In the genomic region with DNA sequence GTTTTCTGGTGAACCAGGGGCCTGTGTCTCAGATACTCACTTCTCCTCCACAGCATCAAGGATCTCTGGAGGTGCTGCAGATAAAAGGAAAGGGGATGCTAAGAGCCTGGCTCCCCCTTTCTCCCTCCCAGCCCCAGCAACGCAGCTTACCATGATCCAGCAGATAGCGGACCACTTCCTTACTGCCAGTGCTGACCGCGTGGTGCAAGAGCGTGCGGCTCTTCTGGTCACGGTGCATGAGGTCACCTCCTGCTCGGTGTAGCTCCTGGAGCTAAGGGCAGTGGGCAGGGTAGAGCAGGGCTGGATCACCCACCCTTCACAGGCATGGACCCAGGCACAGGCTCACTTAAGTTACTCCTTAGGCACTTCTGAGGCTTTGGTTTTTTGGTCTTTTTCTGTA, we compare ENCODE assay signal across 20 mouse cellular contexts. TPM values are rescaled to one million over a fixed set of nuclear protein-coding genes. Genes with fewer than 3 reads are reported as not detected.
DNase-seq lines count a peak whose midpoint lies in the region; ATAC-seq and TF ChIP-seq lines count a peak whose summit lies in the region.
"Had no signal": no experiment of that assay in that cellular context is flagged by ENCODE, and none has a peak within 500 bp of the region (broad histone marks: within the 10 kb centered on the region; RNA-seq: fewer than 3 reads in every experiment).

No protein-coding gene starts in this region.

- H3K4me2 ChIP-seq in kidney, embryonic 16.5 days (replicated peaks; ENCODE audit: low read depth, low read length) = no peak overlapping the region
- H3K4me2 ChIP-seq: heart, embryonic 15.5 days had no signal

- intact Hi-C loops in gastrocnemius, postnatal 14 days (cut with DNase I; ENCODE audit: low total_unique reads) = no loop called here

- DNase-seq in embryo, embryonic 10 days (ENCODE audit: low spot score) = peak; percentile 56
- no peak for DNase-seq in embryo, embryonic 9.5 days (ENCODE audit: extremely low spot score)
- no peak for DNase-seq in kidney, postnatal 14 days
- peak; percentile 41 for DNase-seq in limb, embryonic 10.5 days (ENCODE audit: low spot score)
- no peak for DNase-seq in gastrocnemius, postnatal 14 days
- DNase-seq in lung, postnatal 14 days = no peak
- DNase-seq: B cell, adult 2 months; right cerebral cortex, adult 18-20 months; thymus, adult 2 months had no signal

- peaks cover 37% of the 10 kb centered on the region for H3K36me3 ChIP-seq in kidney, embryonic 16.5 days (ENCODE audit: insufficient read depth, low read length)
- peaks cover 63% of the 10 kb centered on the region for H3K36me3 ChIP-seq in E14TG2a.4 (ENCODE audit: insufficient read depth, low read length)
- H3K36me3 ChIP-seq in limb, embryonic 10.5 days = peaks cover 77% of the 10 kb centered on the region

- 0 out of 2 replicates have a peak overlapping the region, but pooled peaks have one; percentile 14 for H3K9ac ChIP-seq in kidney, embryonic 16.5 days (replicated peaks; ENCODE audit: low read length)
- H3K9ac ChIP-seq: heart, embryonic 15.5 days; liver, embryonic 14.5 days had no signal

- H3K27ac ChIP-seq in kidney, embryonic 16.5 days (ENCODE audit: low read length) = no peak overlapping the region; the same call in 1 of the 2 replicates
- H3K27ac ChIP-seq in limb, embryonic 10.5 days = peak overlapping the region; percentile 100
- H3K27ac ChIP-seq: heart, embryonic 15.5 days; hindbrain, postnatal 0 days; liver, embryonic 14.5 days; macrophage; neural tube, embryonic 12.5 days had no signal

- no peaks in the 10 kb centered on the region for H3K27me3 ChIP-seq in kidney, embryonic 16.5 days (ENCODE audit: insufficient read depth, low read length)
- peaks cover 3% of the 10 kb centered on the region for H3K27me3 ChIP-seq in E14TG2a.4 (ENCODE audit: insufficient read depth, low read length)
- H3K27me3 ChIP-seq in limb, embryonic 10.5 days (ENCODE audit: low read depth, poor library complexity, severe bottlenecking) = no peaks in the 10 kb centered on the region
- H3K27me3 ChIP-seq: neural tube, embryonic 12.5 days had no signal

- WGBS in kidney, embryonic 16.5 days = 27% methylated on average over 8 of the region's 8 CpGs
- 49% methylated on average over 8 of the region's 8 CpGs for WGBS in limb, embryonic 10.5 days

- no peaks in the 10 kb centered on the region for H3K9me3 ChIP-seq in kidney, embryonic 16.5 days (ENCODE audit: low read length)
- H3K9me3 ChIP-seq in E14TG2a.4 (ENCODE audit: low read length) = no peaks in the 10 kb centered on the region
- H3K9me3 ChIP-seq in limb, embryonic 10.5 days (replicated peaks) = no peaks in the 10 kb centered on the region
- H3K9me3 ChIP-seq: heart, embryonic 15.5 days; neural tube, embryonic 12.5 days had no signal

- TF ChIP-seq CTCF in E14TG2a.4 (conservative IDR thresholded peaks at IDR 0.05; ENCODE audit: low read length) = no peak

- ATAC-seq in kidney, embryonic 16.5 days (ENCODE audit: low FRiP score, low TSS enrichment) = no peak
- ATAC-seq: hindbrain, postnatal 0 days had no signal

- H3K4me1 ChIP-seq in kidney, embryonic 16.5 days (ENCODE audit: insufficient read depth, low read length) = peaks cover 40% of the 10 kb centered on the region
- H3K4me1 ChIP-seq in E14TG2a.4 (replicated peaks; ENCODE audit: low read depth, low read length) = peaks cover 88% of the 10 kb centered on the region
- peaks cover 58% of the 10 kb centered on the region for H3K4me1 ChIP-seq in limb, embryonic 10.5 days

- no peak overlapping the region for H3K4me3 ChIP-seq in kidney, embryonic 16.5 days (ENCODE audit: low read length)
- H3K4me3 ChIP-seq in E14TG2a.4 (replicated peaks; ENCODE audit: low read length) = peak overlapping the region; percentile 76
- H3K4me3 ChIP-seq in limb, embryonic 10.5 days = peak overlapping the region; percentile 88
- H3K4me3 ChIP-seq: heart, embryonic 15.5 days; neural tube, embryonic 12.5 days had no signal

RNA-seq across cellular contexts. Expression of a gene that starts 1.9 kb away (rescaled TPM):
- 1,159 and 1,184 TPM in 2 replicates for polyA plus RNA-seq in kidney, embryonic 16.5 days (2015; fragmentation: Nextera tagmentation; extraction: Ambion mirVana)
- polyA plus RNA-seq in limb, embryonic 10.5 days (2016; fragmentation: Nextera tagmentation; extraction: Ambion mirVana) = 2,617 and 2,689 TPM in 2 replicates
- total RNA-seq in gastrocnemius, postnatal 14 days (2021) = 10 to 100 TPM; 12.1 to 20.7 TPM

RNA-seq across cellular contexts. Expression of a gene that starts 7.0 kb away (rescaled TPM):
- polyA plus RNA-seq in kidney, embryonic 16.5 days (2015; fragmentation: Nextera tagmentation; extraction: Ambion mirVana) = 0.11 and 0.19 TPM in 2 replicates
- polyA plus RNA-seq in limb, embryonic 10.5 days (2016; fragmentation: Nextera tagmentation; extraction: Ambion mirVana) = 0.67 and 0.76 TPM in 2 replicates
- not detected for total RNA-seq in gastrocnemius, postnatal 14 days (2021)
- total RNA-seq: gastrocnemius, adult 8-10 months had no signal
- polyA plus RNA-seq: heart, embryonic 15.5 days; macrophage had no signal

RNA-seq across cellular contexts. Expression of a gene that starts 11.5 kb away (rescaled TPM):
- polyA plus RNA-seq in kidney, embryonic 16.5 days (2015; fragmentation: Nextera tagmentation; extraction: Ambion mirVana) = 0.27 and 0.71 TPM in 2 replicates
- 0.33 and 0.56 TPM in 2 replicates for polyA plus RNA-seq in limb, embryonic 10.5 days (2016; fragmentation: Nextera tagmentation; extraction: Ambion mirVana)
- not detected for total RNA-seq in gastrocnemius, postnatal 14 days (2021)
- total RNA-seq: adrenal gland, postnatal 4 days; gastrocnemius, adult 8-10 months; hindbrain, postnatal 0 days; left cerebral cortex, adult 18-20 months had no signal
- polyA plus RNA-seq: large intestine, adult 2 months had no signal

RNA-seq across cellular contexts. Expression of a gene that starts 41.6 kb away (rescaled TPM):
- 52.0 and 52.1 TPM in 2 replicates for polyA plus RNA-seq in kidney, embryonic 16.5 days (2015; fragmentation: Nextera tagmentation; extraction: Ambion mirVana)
- 57.3 and 59.9 TPM in 2 replicates for polyA plus RNA-seq in limb, embryonic 10.5 days (2016; fragmentation: Nextera tagmentation; extraction: Ambion mirVana)
- 10 to 100 TPM; 38.6 to 42.4 TPM for total RNA-seq in gastrocnemius, postnatal 14 days (2021)

Comparison
In these comparisons a context has a peak if more than half of its experiments do, and no peak if none do; other contexts are left out.
1. DNase-seq: peak in embryo, embryonic 10 days (single experiment) and limb, embryonic 10.5 days (single experiment); none in embryo, embryonic 9.5 days (single experiment), kidney, postnatal 14 days (single experiment), gastrocnemius, postnatal 14 days (single experiment) and lung, postnatal 14 days (single experiment).